Mouse (Mus musculus) spleen, postnatal 4 days (tissue): ENCODE measurements at regions not wholly inside any gene's neighbourhood (a gene's known extent, or its start where the extent isn't known, plus 50 kb on each side); places are given as distances from the start of the nearest gene placed in this dataset.
A peak's percentile ranks its signal among the peaks of the same experiment; 100 is the strongest.

ENCODE experiments used
- DNase-seq, 2 experiments: peaks; one replicate each; pipeline ENCODE4 v3.0.0; 2022; ENCODE audit warnings: low spot score in 2 of 2

DNA sequence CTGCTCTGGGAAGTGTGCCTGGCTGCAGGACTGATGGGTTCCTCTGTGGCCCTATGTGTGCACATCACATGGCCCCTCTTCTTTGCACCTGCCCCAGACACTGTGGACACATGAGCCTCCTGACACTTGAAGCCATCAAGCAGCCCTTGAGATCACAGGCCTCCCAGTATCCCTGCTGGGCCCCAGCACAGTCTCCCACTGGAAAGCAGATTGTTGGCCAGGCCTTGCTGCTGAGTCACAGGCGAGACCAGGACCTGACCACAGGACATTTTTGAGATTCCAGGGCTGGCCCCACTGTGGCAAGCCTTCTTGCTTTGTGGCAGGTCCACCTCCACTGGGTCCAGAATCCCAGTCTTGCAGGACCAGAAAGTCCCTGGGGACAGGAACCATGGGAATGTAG lies 105.5 kb upstream of the Ccnd1 start:
- DNase-seq: no peak

- DNase-seq: no peak
Observed at GRCm38 (mm10) chr7:145043455-145044149, 103.9 kb upstream of the Ccnd1 start.

DNA sequence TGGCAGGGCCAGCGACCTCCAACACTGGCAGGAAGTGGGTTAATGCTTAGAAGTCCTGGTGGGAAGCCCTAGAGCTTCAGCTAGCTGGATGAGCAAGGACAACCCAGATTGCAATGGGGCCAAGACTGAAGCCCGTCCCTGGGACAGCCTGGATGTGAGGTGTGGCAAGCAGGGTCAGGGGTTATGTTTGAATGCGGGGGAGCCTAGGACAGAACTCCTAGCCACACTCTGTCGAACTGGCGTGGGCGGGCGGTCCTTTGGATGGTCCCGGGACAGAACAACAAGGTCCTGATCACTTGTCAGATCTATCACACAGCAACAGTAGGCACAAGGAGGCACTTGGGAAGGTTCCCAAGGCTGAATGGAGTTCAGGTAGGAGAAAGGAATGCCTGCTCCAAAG lies 101.1 kb upstream of the Ccnd1 start:
- DNase-seq: no peak

- DNase-seq: no peak
Observed at GRCm38 (mm10) chr7:145034385-145034784, 94.7 kb upstream of the Ccnd1 start.

- DNase-seq: no peak
Observed at GRCm38 (mm10) chr7:145031275-145031674, 91.5 kb upstream of the Ccnd1 start.

DNA sequence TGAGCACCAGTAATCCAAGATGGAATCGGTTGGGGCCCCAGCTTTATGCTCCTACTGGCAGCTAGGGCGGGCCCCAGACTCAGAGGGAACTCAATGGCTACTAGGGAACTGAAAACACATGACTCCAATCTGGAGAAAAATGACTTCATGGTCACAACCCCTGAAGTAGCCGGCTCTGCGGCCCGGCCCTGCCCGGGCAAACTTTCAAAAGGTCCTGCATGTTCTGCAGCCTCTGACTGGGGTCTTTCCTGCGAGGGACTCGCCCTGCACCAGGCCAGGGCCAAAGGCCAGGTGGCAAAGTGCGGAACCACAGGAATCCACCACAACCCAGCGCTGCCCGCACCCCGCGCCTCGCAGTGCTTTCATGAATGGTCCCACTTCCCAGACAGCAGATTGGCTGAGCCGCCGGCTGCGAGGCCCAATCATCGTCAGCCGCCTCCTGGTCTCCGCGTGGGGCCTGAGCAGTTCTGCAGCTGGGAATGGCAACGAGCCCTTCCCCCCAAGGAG lies 91.0 kb upstream of the Ccnd1 start:
- DNase-seq: peak; percentile 34 to 71

GRCm38 (mm10) chr7:145029622-145030021 lies 89.9 kb upstream of the Ccnd1 start:
- no peak for DNase-seq

- DNase-seq: peak in 1 of 2 experiments; percentile 25
Observed at GRCm38 (mm10) chr7:145029124-145029523, 89.4 kb upstream of the Ccnd1 start.

- DNase-seq: no peak
Observed at GRCm38 (mm10) chr7:145027061-145027460, 87.3 kb upstream of the Ccnd1 start.

GRCm38 (mm10) chr7:145026014-145026285 lies 86.2 kb upstream of the Ccnd1 start:
- DNase-seq: no peak

- no peak for DNase-seq
Observed at GRCm38 (mm10) chr7:145025186-145026013, 85.7 kb upstream of the Ccnd1 start.

GRCm38 (mm10) chr7:145024651-145025050 lies 84.9 kb upstream of the Ccnd1 start:
- no peak for DNase-seq

GRCm38 (mm10) chr7:145019137-145019536 lies 79.4 kb upstream of the Ccnd1 start:
- no peak for DNase-seq

DNA sequence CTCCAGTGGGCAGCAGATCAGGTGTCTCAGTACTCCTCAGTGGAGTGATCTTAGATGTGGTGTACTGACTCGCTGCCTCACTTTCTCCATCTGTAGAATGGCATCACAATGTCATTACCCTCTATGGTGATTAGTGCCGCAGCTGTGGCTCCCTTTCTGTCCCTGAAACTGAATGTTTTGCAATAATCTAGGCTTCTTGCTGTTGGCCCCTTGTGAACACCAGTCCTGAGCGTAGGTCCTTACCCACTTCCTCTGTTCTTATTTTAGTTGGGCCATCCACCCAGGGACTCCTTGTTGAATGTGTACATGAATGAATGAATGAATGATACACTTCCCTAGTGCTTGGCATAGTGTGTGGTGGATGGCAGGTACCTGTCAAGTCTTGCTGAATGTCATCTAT lies 78.4 kb upstream of the Ccnd1 start:
- DNase-seq: no peak

- DNase-seq: no peak
Observed at GRCm38 (mm10) chr7:145015463-145016085, 75.8 kb upstream of the Ccnd1 start.

GRCm38 (mm10) chr7:145010757-145011156 lies 71.0 kb upstream of the Ccnd1 start:
- DNase-seq: no peak

DNA sequence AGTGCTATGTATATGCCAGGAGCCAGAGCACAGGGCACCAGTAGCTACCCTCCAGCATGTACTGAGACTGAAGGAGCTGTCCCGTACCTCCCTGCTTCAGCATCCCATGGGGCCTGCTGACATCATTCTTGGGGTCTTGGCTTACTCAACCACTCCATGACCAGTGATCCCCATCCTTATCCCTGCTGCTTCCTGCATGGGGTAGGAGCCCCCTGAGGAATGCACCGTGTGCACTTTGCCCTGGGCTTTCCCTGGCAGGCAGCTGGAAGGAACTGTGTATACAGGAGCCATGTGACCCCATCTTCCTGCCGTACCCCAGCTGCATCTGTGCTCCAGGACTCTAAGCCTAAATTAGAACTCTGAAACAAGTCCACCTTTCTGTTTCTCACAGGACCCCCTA lies 70.3 kb upstream of the Ccnd1 start:
- no peak for DNase-seq

- no peak for DNase-seq
Observed at GRCm38 (mm10) chr7:145008662-145009333, 69.1 kb upstream of the Ccnd1 start.

DNA sequence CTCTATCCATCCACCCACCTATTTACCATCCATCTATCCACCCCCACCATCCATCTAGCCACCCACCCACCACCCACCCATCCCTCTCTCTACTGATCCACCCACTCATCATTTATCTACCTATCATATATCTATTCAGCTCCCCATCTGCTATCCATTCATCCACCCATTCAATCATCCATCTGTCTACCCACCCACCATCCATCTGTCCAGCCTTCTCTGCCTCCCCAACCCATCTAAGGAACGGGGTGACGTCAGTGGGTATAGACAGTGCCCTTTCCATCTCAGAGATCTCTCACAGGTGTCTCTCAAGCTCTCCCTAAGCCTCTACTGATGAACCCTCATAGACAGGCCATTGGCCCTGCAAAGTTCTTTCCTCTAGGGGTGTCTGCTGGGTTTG lies 67.5 kb upstream of the Ccnd1 start:
- no peak for DNase-seq

DNA sequence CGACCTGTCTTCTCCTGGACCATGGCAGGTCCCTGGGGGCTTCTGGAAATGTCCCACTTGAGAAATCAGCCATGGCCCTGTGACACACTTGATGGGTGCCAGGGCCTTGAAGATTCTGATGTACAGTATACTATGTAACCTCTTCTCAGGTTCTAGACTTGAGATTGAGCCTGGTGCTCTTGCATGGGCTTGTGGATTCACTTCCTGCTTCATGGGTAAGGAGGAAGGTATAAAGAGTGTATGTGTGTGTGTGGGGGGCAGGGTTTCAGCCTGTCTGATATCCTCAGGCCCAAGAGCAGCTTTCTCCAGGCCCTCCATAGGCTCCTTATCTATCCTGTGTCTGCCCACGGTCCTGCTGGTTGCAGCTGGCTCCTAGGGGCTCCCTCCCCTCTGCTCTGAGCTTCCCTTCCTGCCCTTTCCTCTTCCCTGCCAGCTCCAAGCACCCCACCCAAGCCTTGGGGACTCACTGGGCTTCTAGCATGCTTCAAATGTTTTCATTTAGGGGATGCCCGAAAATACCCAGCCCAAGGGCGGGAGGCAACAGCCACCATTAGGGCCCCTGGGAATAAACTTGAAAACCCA lies 61.9 kb upstream of the Ccnd1 start:
- no peak for DNase-seq

GRCm38 (mm10) chr7:144999741-145000140 lies 60.0 kb upstream of the Ccnd1 start:
- no peak for DNase-seq

DNA sequence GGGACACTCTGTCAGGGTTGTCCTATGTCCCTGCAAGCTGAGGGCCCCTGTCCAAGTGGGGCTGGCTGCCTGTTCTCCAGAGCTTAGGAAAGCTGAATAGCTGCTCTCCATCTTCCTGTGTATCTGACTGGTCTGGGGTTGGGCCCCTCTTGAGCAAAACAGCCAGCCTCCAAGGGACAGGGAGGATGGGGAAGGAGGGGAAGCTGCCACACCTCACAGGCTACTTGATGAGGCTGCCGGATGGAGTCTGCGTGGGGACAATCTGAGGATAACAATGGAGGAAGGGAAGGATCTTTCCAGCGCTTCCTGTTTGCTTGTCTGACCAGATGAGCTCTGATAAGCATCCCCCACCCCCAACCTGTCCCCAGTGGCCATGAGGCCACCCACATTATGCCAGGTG lies 57.1 kb upstream of the Ccnd1 start:
- DNase-seq: no peak
